In genomic region chr2:110186427-110186980, GRCm38 (mm10) we compare ENCODE assay signal across 12 mouse cellular contexts.
A peak's percentile ranks its signal among the peaks of the same experiment; 100 is the strongest.
DNase-seq lines count a peak whose midpoint lies in the region; ATAC-seq and TF ChIP-seq lines count a peak whose summit lies in the region.
"Had no signal": no experiment of that assay in that cellular context is flagged by ENCODE, and none has a peak within 500 bp of the region (broad histone marks: within the 10 kb centered on the region; RNA-seq: fewer than 3 reads in every experiment).

No protein-coding gene starts in this region.

- H3K4me3 ChIP-seq in kidney, embryonic 14.5 days (ENCODE audit: low read length): no peak overlapping the region
- no peak overlapping the region for H3K4me3 ChIP-seq in heart, embryonic 15.5 days
- H3K4me3 ChIP-seq in myocyte: no peak overlapping the region
- no peak overlapping the region for H3K4me3 ChIP-seq in left cerebral cortex, adult 2 months
- no peak overlapping the region for H3K4me3 ChIP-seq in forebrain, embryonic 14.5 days (ENCODE audit: low read depth, low read length)
- H3K4me3 ChIP-seq: midbrain, embryonic 15.5 days had no signal

- H3K9me3 ChIP-seq in kidney, embryonic 14.5 days (ENCODE audit: control insufficient read depth, low read length): no peaks in the 10 kb centered on the region
- no peaks in the 10 kb centered on the region for H3K9me3 ChIP-seq in heart, embryonic 15.5 days (replicated peaks)
- H3K9me3 ChIP-seq in forebrain, embryonic 14.5 days (replicated peaks; ENCODE audit: control insufficient read depth, low read length): no peaks in the 10 kb centered on the region
- H3K9me3 ChIP-seq: midbrain, embryonic 15.5 days had no signal

- no peak overlapping the region for H3K27ac ChIP-seq in kidney, embryonic 14.5 days (ENCODE audit: low read depth, low read length)
- H3K27ac ChIP-seq in heart, embryonic 15.5 days: peak overlapping the region; percentile 78
- no peak overlapping the region for H3K27ac ChIP-seq in left cerebral cortex, adult 2 months
- no peak overlapping the region for H3K27ac ChIP-seq in forebrain, embryonic 14.5 days (ENCODE audit: low read depth, low read length)
- H3K27ac ChIP-seq: midbrain, embryonic 15.5 days had no signal

- no peak for DNase-seq in kidney, adult 18-20 months
- peak; percentile 66 for DNase-seq in adrenal gland, postnatal 14 days
- DNase-seq in left cerebral cortex, adult 2 months (ENCODE audit: extremely low spot score in 1 of 2, low spot score in 2 of 2): no peak
- no peak for DNase-seq in thymus, postnatal 36 days
- DNase-seq in forebrain, embryonic 14.5 days (ENCODE audit: low spot score): no peak
- DNase-seq: retina, postnatal 1 day; thymus, postnatal 25 days had no signal

- TF ChIP-seq CTCF in left cerebral cortex, adult 2 months (IDR thresholded peaks at IDR 0.05): no peak

- H3K36me3 ChIP-seq in kidney, embryonic 14.5 days (ENCODE audit: control insufficient read depth, insufficient read depth, low read length): no peaks in the 10 kb centered on the region
- no peaks in the 10 kb centered on the region for H3K36me3 ChIP-seq in heart, embryonic 15.5 days
- H3K36me3 ChIP-seq in myocyte (ENCODE audit: control insufficient read depth, insufficient read depth): no peaks in the 10 kb centered on the region
- H3K36me3 ChIP-seq in forebrain, embryonic 14.5 days (ENCODE audit: control insufficient read depth, insufficient read depth, low read length): no peaks in the 10 kb centered on the region
- H3K36me3 ChIP-seq: midbrain, embryonic 15.5 days had no signal

- 34% methylated on average over 6 of the region's 6 CpGs for WGBS in kidney, embryonic 14.5 days
- 8% methylated on average over 6 of the region's 6 CpGs for WGBS in heart, embryonic 15.5 days
- WGBS in forebrain, embryonic 14.5 days: 83% methylated on average over 6 of the region's 6 CpGs

- H3K79me2 ChIP-seq in myocyte (ENCODE audit: control insufficient read depth, insufficient read depth): no peaks in the 10 kb centered on the region

- ATAC-seq in kidney, embryonic 14.5 days (ENCODE audit: low FRiP score, low TSS enrichment): peak; percentile 30; the same call in 1 of the 2 replicates
- peak; percentile 88 for ATAC-seq in heart, embryonic 15.5 days (replicated peaks; ENCODE audit: insufficient number of reproducible peaks, insufficient read depth, low FRiP score, low read depth)
- no peak for ATAC-seq in forebrain, embryonic 14.5 days
- ATAC-seq: midbrain, embryonic 15.5 days had no signal

- H3K4me2 ChIP-seq in kidney, embryonic 14.5 days (replicated peaks; ENCODE audit: low read depth, low read length): no peak overlapping the region
- H3K4me2 ChIP-seq in heart, embryonic 15.5 days: peak overlapping the region; percentile 9; the same call in 1 of the 2 replicates
- H3K4me2 ChIP-seq in myocyte (ENCODE audit: low read depth): peak overlapping the region; percentile 73
- no peak overlapping the region for H3K4me2 ChIP-seq in forebrain, embryonic 14.5 days (ENCODE audit: low read length)
- H3K4me2 ChIP-seq: liver, embryonic 11.5 days; midbrain, embryonic 15.5 days had no signal

- no peak for TF ChIP-seq POLR2A in myocyte (IDR thresholded peaks at IDR 0.05; ENCODE audit: insufficient read length, low read depth)

- no peaks in the 10 kb centered on the region for H3K27me3 ChIP-seq in kidney, embryonic 14.5 days (ENCODE audit: control insufficient read depth, insufficient read depth, low read length)
- H3K27me3 ChIP-seq in heart, embryonic 15.5 days: 0 out of 2 replicates have a peak, but pooled peaks cover 2% of the 10 kb centered on the region
- no peaks in the 10 kb centered on the region for H3K27me3 ChIP-seq in myocyte (ENCODE audit: control insufficient read depth, insufficient read depth, insufficient read length)
- no peaks in the 10 kb centered on the region for H3K27me3 ChIP-seq in forebrain, embryonic 14.5 days (replicated peaks; ENCODE audit: control insufficient read depth, insufficient read depth, low read length)
- H3K27me3 ChIP-seq: midbrain, embryonic 15.5 days had no signal

- H3K4me1 ChIP-seq in kidney, embryonic 14.5 days (ENCODE audit: control insufficient read depth, insufficient read depth, low read length): peaks cover 48% of the 10 kb centered on the region
- H3K4me1 ChIP-seq in heart, embryonic 15.5 days (replicated peaks): peaks cover 44% of the 10 kb centered on the region
- H3K4me1 ChIP-seq in forebrain, embryonic 14.5 days (ENCODE audit: control insufficient read depth, insufficient read depth, low read length): no peaks in the 10 kb centered on the region
- H3K4me1 ChIP-seq: midbrain, embryonic 15.5 days had no signal

- H3ac ChIP-seq in myocyte (ENCODE audit: control insufficient read depth, insufficient read length): no peak overlapping the region

- H3K9ac ChIP-seq in kidney, embryonic 14.5 days (ENCODE audit: low read depth, low read length): no peak overlapping the region
- no peak overlapping the region for H3K9ac ChIP-seq in heart, embryonic 15.5 days
- no peak overlapping the region for H3K9ac ChIP-seq in forebrain, embryonic 14.5 days (ENCODE audit: low read length)
- H3K9ac ChIP-seq: midbrain, embryonic 15.5 days had no signal

- intact Hi-C loops in left cerebral cortex, adult 2 months (cut with DNase I): no loop called here

TF ChIP-seq in myocyte, 11 proteins besides CTCF, POLR2A, EP300 and RAD21:
- TF ChIP-seq MAX (IDR thresholded peaks at IDR 0.05; ENCODE audit: low read depth) (no peak), TCF3 (IDR thresholded peaks at IDR 0.05; ENCODE audit: insufficient read length, low read depth) (no peak), MYOG (IDR thresholded peaks at IDR 0.05; ENCODE audit: control insufficient read depth in 1 of 3, insufficient read depth in 1 of 3, insufficient read length in 2 of 3, low read depth in 2 of 3) (peak in 1 of 3 experiments; percentile 57), USF1 (IDR thresholded peaks at IDR 0.05; ENCODE audit: low read depth) (no peak), CEBPB (IDR thresholded peaks at IDR 0.05; ENCODE audit: insufficient read depth, poor library complexity, severe bottlenecking) (peak; percentile 19), TCF12 (IDR thresholded peaks at IDR 0.05; ENCODE audit: insufficient read depth, poor library complexity, severe bottlenecking) (peak; percentile 59), MYOD1 (IDR thresholded peaks at IDR 0.05; ENCODE audit: control insufficient read depth in 1 of 3, insufficient read length in 2 of 3, low read depth in 2 of 3) (peak in 2 of 3 experiments; percentile 22 to 48), SRF (IDR thresholded peaks at IDR 0.05; ENCODE audit: control insufficient read depth, insufficient read length, low read depth) (no peak)
TF ChIP-seq in myocyte: peak in this region for 4.

Comparison
In these comparisons a context has a peak if more than half of its experiments do, and no peak if none do; other contexts are left out.
1. H3K4me2 ChIP-seq: peak in heart, embryonic 15.5 days (single experiment) and myocyte (single experiment); none in kidney, embryonic 14.5 days (single experiment) and forebrain, embryonic 14.5 days (single experiment).